Mouse (Mus musculus) kidney, adult 2 months (tissue): ENCODE data around the gene Krtap5-2. TPM values are rescaled to one million over a fixed set of nuclear protein-coding genes. Genes with fewer than 3 reads are reported as not detected.

Source experiments
- DNase-seq: peaks from one replicate; pipeline ENCODE4 v3.0.0; 2021
- H3K27ac ChIP-seq: fragments of 200-500 bp; 2 replicates; pipeline ENCODE4 v1.5.1; 2012; ENCODE audit warnings: low read depth, low read length, control low read depth, inconsistent platforms; ENCODE audit not compliant: insufficient read depth
- H3K27me3 ChIP-seq: fragments of 200-500 bp; replicated peaks from 2 replicates; pipeline ENCODE4 v1.6.1; 2012; ENCODE audit warnings: mild to moderate bottlenecking, moderate library complexity, low read length, inconsistent platforms; ENCODE audit not compliant: control insufficient read depth, insufficient read depth
- H3K36me3 ChIP-seq: fragments of 200-500 bp; 2 replicates; pipeline ENCODE4 v1.6.1; 2012; ENCODE audit warnings: mild to moderate bottlenecking, moderate library complexity, low read length, inconsistent platforms; ENCODE audit not compliant: control insufficient read depth, insufficient read depth
- H3K4me1 ChIP-seq: fragments of 200-500 bp; 2 replicates; pipeline ENCODE4 v1.6.1; 2011; ENCODE audit warnings: low read length; ENCODE audit not compliant: control insufficient read depth, insufficient read depth
- H3K4me3 ChIP-seq: fragments of 200-500 bp; 2 replicates; pipeline ENCODE4 v1.5.1; 2011; ENCODE audit warnings: mild to moderate bottlenecking, low read depth, low read length, control low read depth; ENCODE audit not compliant: insufficient read depth
- CTCF ChIP-seq: fragments of 200-500 bp; conservative IDR thresholded peaks from 2 replicates; pipeline ENCODE4 v1.5.1; 2011; ENCODE audit warnings: low read depth, mild to moderate bottlenecking, control low read depth, low read length, moderate library complexity, mixed read lengths; ENCODE audit not compliant: insufficient read depth, insufficient read length
- POLR2A ChIP-seq: fragments of 200-500 bp; IDR thresholded peaks from one replicate; pipeline ENCODE4 v1.6.1; 2011; ENCODE audit warnings: low read depth, low read length, control low read depth
- WGBS: fragments of 180-500 bp; shearing (Covaris S2); methylation state at CpG from one replicate; pipeline ENCODE4 v1.1.7; 2018; 5-methylcytosine and 5-hydroxymethylcytosine counted together
- polyA plus RNA-seq: library from polyadenylated mRNA; depleted of rRNA; stranded (reverse); fragments of >200 nt; gene quantifications from 2 replicates; pipeline ENCODE4 v1.2.3, GENCODE M21; 2012; rRNA removed

Gene Krtap5-2
- polyA plus RNA-seq, 1 experiment = not detected

GRCm38 (mm10) chr7:142134206-142134995, 41.4 kb downstream of the Krtap5-2 start:
- peak; percentile 84 for DNase-seq
- Histone ChIP-seq H3K36me3 (no peaks in the 10 kb centered on the region), H3K4me1 (peaks cover 6% of the 10 kb centered on the region), H3K4me3 (no peak overlapping the region), H3K27me3 (no peaks in the 10 kb centered on the region), H3K27ac (no peak overlapping the region)
- TF ChIP-seq POLR2A (no peak), CTCF (peak; percentile 23; the same call in 1 of the 2 replicates)
- 56% methylated on average over 4 of the region's 4 CpGs for WGBS

- TF ChIP-seq CTCF (no peak; the same call in 1 of the 2 replicates), POLR2A (no peak)
- Histone ChIP-seq H3K4me3 (no peak overlapping the region), H3K27ac (no peak overlapping the region), H3K36me3 (no peaks in the 10 kb centered on the region), H3K4me1 (peaks cover 3% of the 10 kb centered on the region), H3K27me3 (no peaks in the 10 kb centered on the region)
- DNase-seq = no peak
- 64% methylated on average over 4 of the region's 4 CpGs for WGBS
Measured at GRCm38 (mm10) chr7:142128843-142129242, 47.0 kb downstream of the Krtap5-2 start.

Other genes with a start within 250 kb of the Krtap5-2 start
- 0.31 and 0.52 TPM in 2 replicates for gene Brsk2, start 226.3 kb downstream of the Krtap5-2 start, polyA plus RNA-seq
- gene Mob2, start 114.9 kb downstream of the Krtap5-2 start, polyA plus RNA-seq = 44.0 and 45.3 TPM in 2 replicates
- gene Dusp8, start 80.2 kb downstream of the Krtap5-2 start, polyA plus RNA-seq = 3.6 and 3.7 TPM in 2 replicates
- not detected in 2 replicates for gene Gm45618, start 55.3 kb downstream of the Krtap5-2 start, polyA plus RNA-seq
- gene Gm39115, start 40.0 kb downstream of the Krtap5-2 start, polyA plus RNA-seq = not detected in 2 replicates
- gene Gm45337, start 31.4 kb downstream of the Krtap5-2 start, polyA plus RNA-seq = not detected in 2 replicates
- not detected in 2 replicates for gene Gm29735, start 18.9 kb downstream of the Krtap5-2 start, polyA plus RNA-seq
- not detected in 2 replicates for gene Gm4553, start 10.3 kb downstream of the Krtap5-2 start, polyA plus RNA-seq
- not detected in 2 replicates for gene Gm10153, start 14.4 kb upstream of the Krtap5-2 start, polyA plus RNA-seq
- not detected in 2 replicates for gene Krtap5-3, start 25.4 kb upstream of the Krtap5-2 start, polyA plus RNA-seq
- gene Gm7579, start 35.9 kb upstream of the Krtap5-2 start, polyA plus RNA-seq = not detected in 2 replicates
- gene Krtap5-5, start 54.0 kb upstream of the Krtap5-2 start, polyA plus RNA-seq = not detected in 2 replicates
- not detected in 2 replicates for gene Gm40460, start 65.1 kb upstream of the Krtap5-2 start, polyA plus RNA-seq
- not detected in 2 replicates for gene Gm2431, start 82.3 kb upstream of the Krtap5-2 start, polyA plus RNA-seq
- not detected in 2 replicates for gene Gm4559, start 98.4 kb upstream of the Krtap5-2 start, polyA plus RNA-seq
- not detected in 2 replicates for gene Krtap5-1, start 121.1 kb upstream of the Krtap5-2 start, polyA plus RNA-seq
- gene Krtap5-4, start 127.5 kb upstream of the Krtap5-2 start, polyA plus RNA-seq = not detected in 2 replicates
- 3.1 and 4.1 TPM in 2 replicates for gene Ifitm10, start 197.7 kb upstream of the Krtap5-2 start, polyA plus RNA-seq
- 0.36 TPM in 1 of 2 replicates, not detected in the other for gene Gm49369, start 206.7 kb upstream of the Krtap5-2 start, polyA plus RNA-seq
- 830 and 897 TPM in 2 replicates for gene Ctsd, start 212.0 kb upstream of the Krtap5-2 start, polyA plus RNA-seq